Mouse (Mus musculus): ENCODE results near the gene Hoxc10. TPM values are rescaled to one million over a fixed set of nuclear protein-coding genes. Genes with fewer than 3 reads are reported as not detected.

The Hoxc10 gene
- total and polyA plus RNA-seq, 2 experiments from 2014 or later, result not detected

GRCm38 (mm10) chr15:102990461-102991397, 24.1 kb downstream of the Hoxc10 start, which contains the start of gene Hoxc8:
Gene Hoxc8 (plus strand): TSS chr15:102990607.
- no peak for ATAC-seq (ENCODE audit: insufficient read depth, low read depth)
- no peak within 1 kb of the TSS for H3K4me2 ChIP-seq (ENCODE audit: low read depth, low read length)
- peaks cover 98% of the 10 kb centered on the region for H3K27me3 ChIP-seq (ENCODE audit: control insufficient read depth, insufficient read depth, low read length)

GRCm38 (mm10) chr15:102991782-102992181, 25.2 kb downstream of the Hoxc10 start:
- Histone ChIP-seq H3K9me3 (replicated peaks; ENCODE audit: control insufficient read depth, low read length) (no peaks in the 10 kb centered on the region), H3K27me3 (ENCODE audit: control insufficient read depth, insufficient read depth, low read length) (peaks cover 98% of the 10 kb centered on the region), H3K4me2 (ENCODE audit: low read depth, low read length) (no peak overlapping the region), H3K4me3 (ENCODE audit: low read depth, low read length) (no peak overlapping the region), H3K27ac (ENCODE audit: low read depth) (no peak overlapping the region), H3K4me1 (ENCODE audit: control insufficient read depth, insufficient read depth) (no peaks in the 10 kb centered on the region), H3K9ac (replicated peaks; ENCODE audit: low read depth, low read length) (no peak overlapping the region), H3K36me3 (replicated peaks; ENCODE audit: control insufficient read depth, insufficient read depth, low read length) (no peaks in the 10 kb centered on the region)
- 3% methylated on average over 7 of the region's 7 CpGs for WGBS
- DNase-seq (ENCODE audit: low spot score) (no peak), ATAC-seq (ENCODE audit: insufficient read depth, low read depth) (no peak)
- TF ChIP-seq EP300 (IDR thresholded peaks at IDR 0.05; ENCODE audit: low read depth), result no peak
- TF ChIP-seq CTCF (IDR thresholded peaks at IDR 0.05; ENCODE audit: low read depth), result no peak

More at GRCm38 (mm10) chr15:102990461-102991397, 24.1 kb downstream of the Hoxc10 start, which contains the start of gene Hoxc8:
- no peak for DNase-seq (ENCODE audit: low spot score)
- Histone ChIP-seq H3K4me3 (ENCODE audit: low read depth, low read length) (peak within 1 kb of the TSS; percentile 10; the same call in 1 of the 2 replicates), H3K4me1 (ENCODE audit: control insufficient read depth, insufficient read depth) (no peaks in the 10 kb centered on the region), H3K27ac (ENCODE audit: low read depth) (no peak within 1 kb of the TSS), H3K9me3 (replicated peaks; ENCODE audit: control insufficient read depth, low read length) (no peaks in the 10 kb centered on the region), H3K36me3 (replicated peaks; ENCODE audit: control insufficient read depth, insufficient read depth, low read length) (no peaks in the 10 kb centered on the region), H3K9ac (replicated peaks; ENCODE audit: low read depth, low read length) (no peak within 1 kb of the TSS)
- 3% methylated on average over 69 of the region's 69 CpGs for WGBS
- no peak for TF ChIP-seq CTCF (IDR thresholded peaks at IDR 0.05; ENCODE audit: low read depth)
- no peak for TF ChIP-seq EP300 (IDR thresholded peaks at IDR 0.05; ENCODE audit: low read depth)

- H3K4me2 ChIP-seq (ENCODE audit: low read depth, low read length), result no peak overlapping the region
- H3K9ac ChIP-seq (replicated peaks; ENCODE audit: low read depth, low read length), result no peak overlapping the region
- no peaks in the 10 kb centered on the region for H3K4me1 ChIP-seq (ENCODE audit: control insufficient read depth, insufficient read depth)
- no peak overlapping the region for H3K4me3 ChIP-seq (ENCODE audit: low read depth, low read length)
- no peak for ATAC-seq (ENCODE audit: insufficient read depth, low read depth)
- H3K36me3 ChIP-seq (replicated peaks; ENCODE audit: control insufficient read depth, insufficient read depth, low read length), result no peaks in the 10 kb centered on the region
- DNase-seq (ENCODE audit: low spot score), result no peak
- 2% methylated on average over 11 of the region's 11 CpGs for WGBS
- TF ChIP-seq EP300 (IDR thresholded peaks at IDR 0.05; ENCODE audit: low read depth) (no peak), CTCF (IDR thresholded peaks at IDR 0.05; ENCODE audit: low read depth) (no peak)
- H3K27ac ChIP-seq (ENCODE audit: low read depth), result no peak overlapping the region
- H3K9me3 ChIP-seq (replicated peaks; ENCODE audit: control insufficient read depth, low read length), result no peaks in the 10 kb centered on the region
- H3K27me3 ChIP-seq (ENCODE audit: control insufficient read depth, insufficient read depth, low read length), result peaks cover 98% of the 10 kb centered on the region
These were observed 25.6 kb downstream of the Hoxc10 start for GRCm38 (mm10) chr15:102992206-102992605.

GRCm38 (mm10) chr15:102992863-102993262, 26.3 kb downstream of the Hoxc10 start:
- WGBS, result 4% methylated on average over 3 of the region's 3 CpGs

GRCm38 (mm10) chr15:102996548-102996947, 30.0 kb downstream of the Hoxc10 start:
- DNase-seq (ENCODE audit: low spot score) (no peak), ATAC-seq (ENCODE audit: insufficient read depth, low read depth) (no peak)
- TF ChIP-seq EP300 (IDR thresholded peaks at IDR 0.05; ENCODE audit: low read depth) (no peak), CTCF (IDR thresholded peaks at IDR 0.05; ENCODE audit: low read depth) (no peak)
- H3K27ac ChIP-seq (ENCODE audit: low read depth), result no peak overlapping the region
- H3K9me3 ChIP-seq (replicated peaks; ENCODE audit: control insufficient read depth, low read length), result no peaks in the 10 kb centered on the region
- H3K4me2 ChIP-seq (ENCODE audit: low read depth, low read length), result no peak overlapping the region
- 6% methylated on average over 9 of the region's 9 CpGs for WGBS
- H3K9ac ChIP-seq (replicated peaks; ENCODE audit: low read depth, low read length), result no peak overlapping the region
- H3K36me3 ChIP-seq (replicated peaks; ENCODE audit: control insufficient read depth, insufficient read depth, low read length), result no peaks in the 10 kb centered on the region
- H3K4me3 ChIP-seq (ENCODE audit: low read depth, low read length), result no peak overlapping the region
- H3K27me3 ChIP-seq (ENCODE audit: control insufficient read depth, insufficient read depth, low read length), result peaks cover 99% of the 10 kb centered on the region
- H3K4me1 ChIP-seq (ENCODE audit: control insufficient read depth, insufficient read depth), result peaks cover 22% of the 10 kb centered on the region

More at GRCm38 (mm10) chr15:102992863-102993262, 26.3 kb downstream of the Hoxc10 start:
- TF ChIP-seq EP300 (IDR thresholded peaks at IDR 0.05; ENCODE audit: low read depth) (no peak), CTCF (IDR thresholded peaks at IDR 0.05; ENCODE audit: low read depth) (no peak)
- H3K4me2 ChIP-seq (ENCODE audit: low read depth, low read length), result no peak overlapping the region
- H3K9me3 ChIP-seq (replicated peaks; ENCODE audit: control insufficient read depth, low read length), result no peaks in the 10 kb centered on the region
- no peak for ATAC-seq (ENCODE audit: insufficient read depth, low read depth)
- H3K27me3 ChIP-seq (ENCODE audit: control insufficient read depth, insufficient read depth, low read length), result peaks cover 98% of the 10 kb centered on the region
- no peak for DNase-seq (ENCODE audit: low spot score)
- no peaks in the 10 kb centered on the region for H3K36me3 ChIP-seq (replicated peaks; ENCODE audit: control insufficient read depth, insufficient read depth, low read length)
- H3K27ac ChIP-seq (ENCODE audit: low read depth), result no peak overlapping the region
- no peaks in the 10 kb centered on the region for H3K4me1 ChIP-seq (ENCODE audit: control insufficient read depth, insufficient read depth)
- no peak overlapping the region for H3K4me3 ChIP-seq (ENCODE audit: low read depth, low read length)
- H3K9ac ChIP-seq (replicated peaks; ENCODE audit: low read depth, low read length), result no peak overlapping the region

Measured in heart, postnatal 0 days (tissue).